Mouse (Mus musculus): ENCODE measurements around the gene Kif26b. TPM values are rescaled to one million over a fixed set of nuclear protein-coding genes. Genes with fewer than 3 reads are reported as not detected.

The Kif26b gene
- polyA plus RNA-seq, 1 experiment: not detected

GRCm38 (mm10) chr1:178866757-178867156 lies 337.8 kb downstream of the Kif26b start:
- no peak overlapping the region for H3K4me3 ChIP-seq (replicated peaks; ENCODE audit: control insufficient read depth, low read depth, low read length)
- TF ChIP-seq POLR2A (IDR thresholded peaks at IDR 0.05; ENCODE audit: borderline replicate concordance, control insufficient read depth, low read depth, low read length) (no peak), CTCF (IDR thresholded peaks at IDR 0.05; ENCODE audit: control insufficient read depth, insufficient read depth, low read length) (no peak)
- no peak overlapping the region for H3K27ac ChIP-seq (ENCODE audit: control insufficient read depth, insufficient read depth, low read depth, low read length, poor library complexity)
- WGBS: 14% methylated on average over 4 of the region's 4 CpGs
- peaks cover 2% of the 10 kb centered on the region for H3K4me1 ChIP-seq (ENCODE audit: control insufficient read depth, insufficient read depth, low read length)

GRCm38 (mm10) chr1:178871055-178871454 lies 342.1 kb downstream of the Kif26b start:
- WGBS: 65% methylated on average over 3 of the region's 3 CpGs
- Histone ChIP-seq H3K4me1 (ENCODE audit: control insufficient read depth, insufficient read depth, low read length) (peaks cover 2% of the 10 kb centered on the region), H3K27ac (ENCODE audit: control insufficient read depth, insufficient read depth, low read depth, low read length, poor library complexity) (no peak overlapping the region), H3K4me3 (replicated peaks; ENCODE audit: control insufficient read depth, low read depth, low read length) (no peak overlapping the region)
- TF ChIP-seq CTCF (IDR thresholded peaks at IDR 0.05; ENCODE audit: control insufficient read depth, insufficient read depth, low read length) (no peak), POLR2A (IDR thresholded peaks at IDR 0.05; ENCODE audit: borderline replicate concordance, control insufficient read depth, low read depth, low read length) (no peak)

GRCm38 (mm10) chr1:178876926-178877325 lies 348.0 kb downstream of the Kif26b start:
- H3K4me1 ChIP-seq (ENCODE audit: control insufficient read depth, insufficient read depth, low read length): no peaks in the 10 kb centered on the region
- H3K4me3 ChIP-seq (replicated peaks; ENCODE audit: control insufficient read depth, low read depth, low read length): no peak overlapping the region
- no peak overlapping the region for H3K27ac ChIP-seq (ENCODE audit: control insufficient read depth, insufficient read depth, low read depth, low read length, poor library complexity)
- WGBS: 77% methylated on average over 2 of the region's 2 CpGs
- TF ChIP-seq CTCF (IDR thresholded peaks at IDR 0.05; ENCODE audit: control insufficient read depth, insufficient read depth, low read length) (no peak), POLR2A (IDR thresholded peaks at IDR 0.05; ENCODE audit: borderline replicate concordance, control insufficient read depth, low read depth, low read length) (no peak)

GRCm38 (mm10) chr1:178878676-178879075 lies 349.8 kb downstream of the Kif26b start:
- no peak overlapping the region for H3K27ac ChIP-seq (ENCODE audit: control insufficient read depth, insufficient read depth, low read depth, low read length, poor library complexity)
- H3K4me1 ChIP-seq (ENCODE audit: control insufficient read depth, insufficient read depth, low read length): no peaks in the 10 kb centered on the region
- TF ChIP-seq CTCF (IDR thresholded peaks at IDR 0.05; ENCODE audit: control insufficient read depth, insufficient read depth, low read length) (no peak), POLR2A (IDR thresholded peaks at IDR 0.05; ENCODE audit: borderline replicate concordance, control insufficient read depth, low read depth, low read length) (no peak)
- H3K4me3 ChIP-seq (replicated peaks; ENCODE audit: control insufficient read depth, low read depth, low read length): no peak overlapping the region
- 84% methylated on average over 1 of the region's 1 CpGs for WGBS

- no peak overlapping the region for H3K27ac ChIP-seq (ENCODE audit: control insufficient read depth, insufficient read depth, low read depth, low read length, poor library complexity)
- H3K4me3 ChIP-seq (replicated peaks; ENCODE audit: control insufficient read depth, low read depth, low read length): no peak overlapping the region
- WGBS: 71% methylated on average over 7 of the region's 7 CpGs
- TF ChIP-seq POLR2A (IDR thresholded peaks at IDR 0.05; ENCODE audit: borderline replicate concordance, control insufficient read depth, low read depth, low read length) (no peak), CTCF (IDR thresholded peaks at IDR 0.05; ENCODE audit: control insufficient read depth, insufficient read depth, low read length) (no peak)
- no peaks in the 10 kb centered on the region for H3K4me1 ChIP-seq (ENCODE audit: control insufficient read depth, insufficient read depth, low read length)
Observed at GRCm38 (mm10) chr1:178880905-178881304, 352.0 kb downstream of the Kif26b start.

GRCm38 (mm10) chr1:178886671-178887070 lies 357.7 kb downstream of the Kif26b start:
- 82% methylated on average over 5 of the region's 5 CpGs for WGBS
- Histone ChIP-seq H3K27ac (ENCODE audit: control insufficient read depth, insufficient read depth, low read depth, low read length, poor library complexity) (no peak overlapping the region), H3K4me1 (ENCODE audit: control insufficient read depth, insufficient read depth, low read length) (no peaks in the 10 kb centered on the region), H3K4me3 (replicated peaks; ENCODE audit: control insufficient read depth, low read depth, low read length) (no peak overlapping the region)
- no peak for TF ChIP-seq CTCF (IDR thresholded peaks at IDR 0.05; ENCODE audit: control insufficient read depth, insufficient read depth, low read length)
- no peak for TF ChIP-seq POLR2A (IDR thresholded peaks at IDR 0.05; ENCODE audit: borderline replicate concordance, control insufficient read depth, low read depth, low read length)

- no peak overlapping the region for H3K4me3 ChIP-seq (replicated peaks; ENCODE audit: control insufficient read depth, low read depth, low read length)
- WGBS: 85% methylated on average over 6 of the region's 6 CpGs
- no peak for TF ChIP-seq CTCF (IDR thresholded peaks at IDR 0.05; ENCODE audit: control insufficient read depth, insufficient read depth, low read length)
- TF ChIP-seq POLR2A (IDR thresholded peaks at IDR 0.05; ENCODE audit: borderline replicate concordance, control insufficient read depth, low read depth, low read length): no peak
Observed at GRCm38 (mm10) chr1:178892376-178892775, 363.5 kb downstream of the Kif26b start.

GRCm38 (mm10) chr1:178893229-178894080 lies 364.5 kb downstream of the Kif26b start:
- H3K4me1 ChIP-seq (ENCODE audit: control insufficient read depth, insufficient read depth, low read length): no peaks in the 10 kb centered on the region
- H3K4me3 ChIP-seq (replicated peaks; ENCODE audit: control insufficient read depth, low read depth, low read length): no peak overlapping the region
- 89% methylated on average over 11 of the region's 11 CpGs for WGBS
- TF ChIP-seq CTCF (IDR thresholded peaks at IDR 0.05; ENCODE audit: control insufficient read depth, insufficient read depth, low read length): no peak
- TF ChIP-seq POLR2A (IDR thresholded peaks at IDR 0.05; ENCODE audit: borderline replicate concordance, control insufficient read depth, low read depth, low read length): no peak
- H3K27ac ChIP-seq (ENCODE audit: control insufficient read depth, insufficient read depth, low read depth, low read length, poor library complexity): no peak overlapping the region

More at GRCm38 (mm10) chr1:178892376-178892775, 363.5 kb downstream of the Kif26b start:
- no peak overlapping the region for H3K27ac ChIP-seq (ENCODE audit: control insufficient read depth, insufficient read depth, low read depth, low read length, poor library complexity)
- no peaks in the 10 kb centered on the region for H3K4me1 ChIP-seq (ENCODE audit: control insufficient read depth, insufficient read depth, low read length)
